Mouse (Mus musculus) hindbrain, embryonic 11.5 days (tissue): ENCODE measurements around the gene Slitrk4. TPM values are rescaled to one million over a fixed set of nuclear protein-coding genes. Genes with fewer than 3 reads are reported as not detected.

Experiments
- ATAC-seq: fragments of 200-750 bp; cut with Nextera tagmentation; 2 replicates; pipeline ENCODE4 v1.8.0; 2017; ENCODE audit warnings: mild to moderate bottlenecking, moderate TSS enrichment, moderate library complexity; ENCODE audit not compliant: low FRiP score
- DNase-seq: peaks from one replicate; pipeline ENCODE4 v3.0.0-alpha.2; 2015; ENCODE audit warnings: low spot score
- H3K27ac ChIP-seq: fragments of 300-500 bp; sonication (generic); 2 replicates; pipeline ENCODE4 v1.5.1; 2014; ENCODE audit warnings: mild to moderate bottlenecking, low read depth, low read length
- H3K27me3 ChIP-seq: fragments of 300-500 bp; sonication (generic); 2 replicates; pipeline ENCODE4 v1.6.1; 2014; ENCODE audit warnings: mild to moderate bottlenecking, low read length, moderate library complexity, mixed read lengths; ENCODE audit not compliant: control insufficient read depth, insufficient read depth
- H3K36me3 ChIP-seq: fragments of 300-500 bp; sonication (generic); 2 replicates; pipeline ENCODE4 v1.6.1; 2014; ENCODE audit warnings: mild to moderate bottlenecking, low read length, moderate library complexity, mixed read lengths; ENCODE audit not compliant: control insufficient read depth, insufficient read depth
- H3K4me1 ChIP-seq: fragments of 300-500 bp; sonication (generic); replicated peaks from 2 replicates; pipeline ENCODE4 v1.6.1; 2014; ENCODE audit warnings: low read length, mixed read lengths; ENCODE audit not compliant: control insufficient read depth, insufficient read depth
- H3K4me2 ChIP-seq: fragments of 300-500 bp; sonication (generic); replicated peaks from 2 replicates; pipeline ENCODE4 v1.6.1; 2014; ENCODE audit warnings: mild to moderate bottlenecking, low read depth, low read length
- H3K4me3 ChIP-seq: fragments of 300-500 bp; sonication (generic); 2 replicates; pipeline ENCODE4 v1.5.1; 2014; ENCODE audit warnings: low read depth, low read length
- H3K9ac ChIP-seq: fragments of 300-500 bp; sonication (generic); 2 replicates; pipeline ENCODE4 v1.6.1; 2014; ENCODE audit warnings: low read depth, low read length
- H3K9me3 ChIP-seq: fragments of 300-500 bp; sonication (generic); 2 replicates; pipeline ENCODE4 v1.6.1; 2016; ENCODE audit warnings: low read length; ENCODE audit not compliant: control insufficient read depth
- WGBS: fragments of 180-500 bp; shearing (Covaris S2); extraction: QIAGEN DNeasy Blood & Tissue Kit; methylation state at CpG from one replicate; pipeline ENCODE4 v1.1.7; 2014; 5-methylcytosine and 5-hydroxymethylcytosine counted together
- polyA plus RNA-seq: library from polyadenylated mRNA; unstranded; fragments of >200 nt; fragmentation: Nextera tagmentation; extraction: Ambion mirVana; gene quantifications from 2 replicates; pipeline ENCODE4 v1.2.1, GENCODE M21; 2014

Gene Slitrk4
- polyA plus RNA-seq: 2.6 and 3.7 TPM in 2 replicates

GRCm38 (mm10) chrX:64276290-64277125 lies at the start of gene Slitrk4:
Gene Slitrk4 (minus strand): TSS chrX:64276996.
- no peaks in the 10 kb centered on the region for H3K9me3 ChIP-seq
- peak within 1 kb of the TSS; percentile 52; the same call in 1 of the 2 replicates for H3K9ac ChIP-seq
- ATAC-seq: peak; percentile 83
- H3K4me2 ChIP-seq: peak within 1 kb of the TSS; percentile 64
- H3K4me3 ChIP-seq: peak within 1 kb of the TSS; percentile 44
- no peaks in the 10 kb centered on the region for H3K4me1 ChIP-seq
- 13% methylated on average over 51 of the region's 54 CpGs for WGBS
- peak; percentile 58 for DNase-seq
- no peaks in the 10 kb centered on the region for H3K27me3 ChIP-seq
- no peak within 1 kb of the TSS for H3K27ac ChIP-seq
- H3K36me3 ChIP-seq: no peaks in the 10 kb centered on the region

- Histone ChIP-seq H3K9ac (no peak overlapping the region), H3K4me3 (no peak overlapping the region), H3K4me2 (no peak overlapping the region), H3K36me3 (no peaks in the 10 kb centered on the region), H3K9me3 (no peaks in the 10 kb centered on the region), H3K27ac (no peak overlapping the region), H3K4me1 (no peaks in the 10 kb centered on the region), H3K27me3 (no peaks in the 10 kb centered on the region)
- DNase-seq (no peak), ATAC-seq (no peak)
- WGBS: 88% methylated on average over 2 of the region's 2 CpGs
Observed at GRCm38 (mm10) chrX:64319501-64319900, 42.7 kb upstream of the Slitrk4 start.

GRCm38 (mm10) chrX:64277991-64278301 lies 1.1 kb upstream of the Slitrk4 start:
- H3K9me3 ChIP-seq: no peaks in the 10 kb centered on the region
- H3K27me3 ChIP-seq: no peaks in the 10 kb centered on the region
- no peaks in the 10 kb centered on the region for H3K36me3 ChIP-seq
- DNase-seq (peak; percentile 15), ATAC-seq (no peak)
- 18% methylated on average over 6 of the region's 6 CpGs for WGBS
- H3K9ac ChIP-seq: no peak overlapping the region
- no peaks in the 10 kb centered on the region for H3K4me1 ChIP-seq
- peak overlapping the region; percentile 64 for H3K4me2 ChIP-seq
- peak overlapping the region; percentile 44; the same call in 1 of the 2 replicates for H3K4me3 ChIP-seq
- no peak overlapping the region for H3K27ac ChIP-seq

GRCm38 (mm10) chrX:64277126-64277990 lies 562 bp upstream of the Slitrk4 start:
- Histone ChIP-seq H3K4me1 (no peaks in the 10 kb centered on the region), H3K9ac (no peak overlapping the region), H3K27ac (no peak overlapping the region), H3K36me3 (no peaks in the 10 kb centered on the region), H3K4me3 (peak overlapping the region; percentile 44), H3K4me2 (peak overlapping the region; percentile 64), H3K9me3 (no peaks in the 10 kb centered on the region), H3K27me3 (no peaks in the 10 kb centered on the region)
- peak; percentile 27 for DNase-seq
- ATAC-seq: peak; percentile 20
- 19% methylated on average over 21 of the region's 22 CpGs for WGBS

- Histone ChIP-seq H3K27me3 (no peaks in the 10 kb centered on the region), H3K4me2 (peak overlapping the region; percentile 64), H3K4me1 (no peaks in the 10 kb centered on the region), H3K9me3 (no peaks in the 10 kb centered on the region), H3K27ac (no peak overlapping the region), H3K4me3 (peak overlapping the region; percentile 44), H3K9ac (peak overlapping the region; percentile 5; the same call in 1 of the 2 replicates), H3K36me3 (no peaks in the 10 kb centered on the region)
- WGBS: 9% methylated on average over 40 of the region's 41 CpGs
- DNase-seq (peak; percentile 32), ATAC-seq (peak; percentile 72)
Observed at GRCm38 (mm10) chrX:64275501-64276289, 1.1 kb downstream of the Slitrk4 start.

- Histone ChIP-seq H3K36me3 (no peaks in the 10 kb centered on the region), H3K4me1 (no peaks in the 10 kb centered on the region), H3K4me3 (no peak overlapping the region), H3K27me3 (no peaks in the 10 kb centered on the region), H3K4me2 (no peak overlapping the region), H3K9ac (no peak overlapping the region), H3K9me3 (no peaks in the 10 kb centered on the region), H3K27ac (no peak overlapping the region)
- no peak for ATAC-seq
- WGBS: 77% methylated on average over 1 of the region's 1 CpGs
- DNase-seq: no peak
Observed at GRCm38 (mm10) chrX:64263481-64263880, 13.3 kb downstream of the Slitrk4 start.

Other genes with a start within 250 kb of the Slitrk4 start
- not detected in 2 replicates for gene Gm6760, start 124.8 kb downstream of the Slitrk4 start, polyA plus RNA-seq
- 1.1 and 1.6 TPM in 2 replicates for gene 3830417A13Rik, start 103.4 kb downstream of the Slitrk4 start, polyA plus RNA-seq